Mouse (Mus musculus) heart, embryonic 11.5 days (tissue): ENCODE results near the gene Gm45713. TPM values are rescaled to one million over a fixed set of nuclear protein-coding genes. Genes with fewer than 3 reads are reported as not detected.

Source experiments
- ATAC-seq: fragments of 200-750 bp; cut with Nextera tagmentation; replicated peaks from 2 replicates; pipeline ENCODE4 v1.8.0; 2017; ENCODE audit warnings: moderate library complexity; ENCODE audit not compliant: insufficient number of reproducible peaks, low FRiP score, low TSS enrichment
- H3K27ac ChIP-seq: fragments of 300-500 bp; sonication (generic); 2 replicates; pipeline ENCODE4 v1.5.1; 2014; ENCODE audit warnings: mild to moderate bottlenecking, low read depth, low read length
- H3K27me3 ChIP-seq: fragments of 300-500 bp; sonication (generic); 2 replicates; pipeline ENCODE4 v1.6.1; 2014; ENCODE audit warnings: mild to moderate bottlenecking, low read length, mixed read lengths; ENCODE audit not compliant: control insufficient read depth, insufficient read depth
- H3K36me3 ChIP-seq: fragments of 300-500 bp; sonication (generic); 2 replicates; pipeline ENCODE4 v1.6.1; 2014; ENCODE audit warnings: mild to moderate bottlenecking, low read length, moderate library complexity, mixed read lengths; ENCODE audit not compliant: control insufficient read depth, insufficient read depth
- H3K4me1 ChIP-seq: fragments of 300-500 bp; sonication (generic); 2 replicates; pipeline ENCODE4 v1.6.1; 2014; ENCODE audit warnings: low read length; ENCODE audit not compliant: control insufficient read depth, insufficient read depth
- H3K4me2 ChIP-seq: fragments of 300-500 bp; sonication (generic); 2 replicates; pipeline ENCODE4 v1.6.1; 2014; ENCODE audit warnings: mild to moderate bottlenecking, moderate library complexity
- H3K4me3 ChIP-seq: fragments of 300-500 bp; sonication (generic); 2 replicates; pipeline ENCODE4 v1.5.1; 2014; ENCODE audit warnings: low read depth, low read length
- H3K9ac ChIP-seq: fragments of 300-500 bp; sonication (generic); 2 replicates; pipeline ENCODE4 v1.6.1; 2014; ENCODE audit warnings: mild to moderate bottlenecking, low read depth, low read length, moderate library complexity
- H3K9me3 ChIP-seq: fragments of 300-500 bp; sonication (generic); replicated peaks from 2 replicates; pipeline ENCODE4 v1.6.1; 2016; ENCODE audit warnings: low read length; ENCODE audit not compliant: control insufficient read depth
- WGBS: fragments of 180-500 bp; shearing (Covaris S2); extraction: QIAGEN DNeasy Blood & Tissue Kit; methylation state at CpG from one replicate; pipeline ENCODE4 v1.1.7; 2014; ENCODE audit not compliant: insufficient replicate concordance; 5-methylcytosine and 5-hydroxymethylcytosine counted together
- polyA plus RNA-seq: library from polyadenylated mRNA; unstranded; fragments of >200 nt; fragmentation: Nextera tagmentation; extraction: Ambion mirVana; gene quantifications from 2 replicates; pipeline ENCODE4 v1.2.1, GENCODE M21; 2014

Gm45713 gene
- 0.21 TPM in 2 replicates for polyA plus RNA-seq

- H3K36me3 ChIP-seq: no peaks in the 10 kb centered on the region
- WGBS: 2% methylated on average over 29 of the region's 29 CpGs
- ATAC-seq: peak; percentile 71
- peaks cover 4% of the 10 kb centered on the region; the same call in 1 of the 2 replicates for H3K27me3 ChIP-seq
- H3K27ac ChIP-seq: peak within 1 kb of the TSS; percentile 77
- H3K4me3 ChIP-seq: peak within 1 kb of the TSS; percentile 71
- peaks cover 11% of the 10 kb centered on the region for H3K4me1 ChIP-seq
- H3K4me2 ChIP-seq: peak within 1 kb of the TSS; percentile 88
- peak within 1 kb of the TSS; percentile 80 for H3K9ac ChIP-seq
- H3K9me3 ChIP-seq: no peaks in the 10 kb centered on the region
Observed at GRCm38 (mm10) chr7:45135993-45136567, at the start of gene Gm45713, which contains the start of gene Flt3l. TSS of gene Gm45713 (minus strand) at chr7:45136231. TSS of gene Flt3l (minus strand) at chr7:45136432.

GRCm38 (mm10) chr7:45183672-45184071 lies 47.6 kb upstream of the Gm45713 start:
- H3K4me3 ChIP-seq: no peak overlapping the region
- peaks cover 90% of the 10 kb centered on the region for H3K27me3 ChIP-seq
- H3K36me3 ChIP-seq: no peaks in the 10 kb centered on the region
- no peak overlapping the region for H3K4me2 ChIP-seq
- WGBS: 59% methylated on average over 7 of the region's 7 CpGs
- ATAC-seq: no peak
- no peak overlapping the region for H3K27ac ChIP-seq
- peaks cover 14% of the 10 kb centered on the region; the same call in 1 of the 2 replicates for H3K4me1 ChIP-seq
- H3K9ac ChIP-seq: no peak overlapping the region
- H3K9me3 ChIP-seq: no peaks in the 10 kb centered on the region

GRCm38 (mm10) chr7:45182606-45183005 lies 46.6 kb upstream of the Gm45713 start:
- no peak overlapping the region for H3K9ac ChIP-seq
- WGBS: 16% methylated on average over 11 of the region's 11 CpGs

GRCm38 (mm10) chr7:45182199-45182601 lies 46.2 kb upstream of the Gm45713 start:
- peaks cover 14% of the 10 kb centered on the region; the same call in 1 of the 2 replicates for H3K4me1 ChIP-seq
- peak; percentile 77 for ATAC-seq
- H3K9me3 ChIP-seq: no peaks in the 10 kb centered on the region
- peak overlapping the region; percentile 68 for H3K4me2 ChIP-seq
- H3K4me3 ChIP-seq: peak overlapping the region; percentile 33
- under 1% methylated on average over 34 of the region's 34 CpGs for WGBS
- H3K9ac ChIP-seq: no peak overlapping the region
- H3K36me3 ChIP-seq: no peaks in the 10 kb centered on the region
- H3K27ac ChIP-seq: no peak overlapping the region
- H3K27me3 ChIP-seq: peaks cover 98% of the 10 kb centered on the region

More at GRCm38 (mm10) chr7:45182606-45183005, 46.6 kb upstream of the Gm45713 start:
- Histone ChIP-seq H3K4me3 (peak overlapping the region; percentile 33), H3K36me3 (no peaks in the 10 kb centered on the region), H3K4me2 (peak overlapping the region; percentile 68), H3K27me3 (peaks cover 96% of the 10 kb centered on the region), H3K4me1 (peaks cover 14% of the 10 kb centered on the region; the same call in 1 of the 2 replicates), H3K27ac (no peak overlapping the region), H3K9me3 (no peaks in the 10 kb centered on the region)
- ATAC-seq: no peak

- no peaks in the 10 kb centered on the region for H3K36me3 ChIP-seq
- H3K4me1 ChIP-seq: peaks cover 17% of the 10 kb centered on the region; the same call in 1 of the 2 replicates
- H3K9ac ChIP-seq: no peak overlapping the region
- peak overlapping the region; percentile 32 for H3K4me3 ChIP-seq
- ATAC-seq: no peak
- H3K27me3 ChIP-seq: peaks cover 99% of the 10 kb centered on the region
- H3K27ac ChIP-seq: no peak overlapping the region
- no peaks in the 10 kb centered on the region for H3K9me3 ChIP-seq
- peak overlapping the region; percentile 68 for H3K4me2 ChIP-seq
- 5% methylated on average over 35 of the region's 35 CpGs for WGBS
Observed at GRCm38 (mm10) chr7:45181540-45181939, 45.5 kb upstream of the Gm45713 start.

- Histone ChIP-seq H3K9me3 (no peaks in the 10 kb centered on the region), H3K27ac (no peak within 1 kb of the TSS), H3K9ac (no peak within 1 kb of the TSS), H3K4me2 (peak within 1 kb of the TSS; percentile 68), H3K27me3 (peaks cover 99% of the 10 kb centered on the region), H3K4me1 (peaks cover 17% of the 10 kb centered on the region; the same call in 1 of the 2 replicates), H3K4me3 (peak within 1 kb of the TSS; percentile 32), H3K36me3 (no peaks in the 10 kb centered on the region)
- 27% methylated on average over 19 of the region's 20 CpGs for WGBS
- ATAC-seq: no peak
Observed at GRCm38 (mm10) chr7:45180896-45181477, 45.0 kb upstream of the Gm45713 start, which contains the start of gene Pth2. TSS of gene Pth2 (plus strand) at chr7:45180995.

- 30% methylated on average over 7 of the region's 7 CpGs for WGBS
- Histone ChIP-seq H3K9ac (no peak within 1 kb of the TSS), H3K27ac (no peak within 1 kb of the TSS), H3K4me2 (no peak within 1 kb of the TSS), H3K4me3 (no peak within 1 kb of the TSS), H3K9me3 (no peaks in the 10 kb centered on the region), H3K27me3 (peaks cover 99% of the 10 kb centered on the region), H3K4me1 (peaks cover 22% of the 10 kb centered on the region; the same call in 1 of the 2 replicates), H3K36me3 (no peaks in the 10 kb centered on the region)
- no peak for ATAC-seq
Observed at GRCm38 (mm10) chr7:45179469-45179868, 43.4 kb upstream of the Gm45713 start, which contains the start of gene Gfy. TSS of gene Gfy (minus strand) at chr7:45179569.

- WGBS: 25% methylated on average over 7 of the region's 7 CpGs
- H3K4me1 ChIP-seq: peaks cover 22% of the 10 kb centered on the region; the same call in 1 of the 2 replicates
- ATAC-seq: no peak
- H3K27ac ChIP-seq: no peak overlapping the region
- no peaks in the 10 kb centered on the region for H3K36me3 ChIP-seq
- no peak overlapping the region for H3K9ac ChIP-seq
- peaks cover 96% of the 10 kb centered on the region for H3K27me3 ChIP-seq
- H3K4me2 ChIP-seq: no peak overlapping the region
- H3K9me3 ChIP-seq: no peaks in the 10 kb centered on the region
- no peak overlapping the region for H3K4me3 ChIP-seq
Observed at GRCm38 (mm10) chr7:45178550-45178949, 42.5 kb upstream of the Gm45713 start.
